Mouse (Mus musculus) gastrocnemius, adult 2 months (tissue): Measurements from ENCODE around the gene Prickle2. TPM values are rescaled to one million over a fixed set of nuclear protein-coding genes. Genes with fewer than 3 reads are reported as not detected.

Experiments used
- DNase-seq: peaks from one replicate; pipeline ENCODE4 v3.0.0; 2022
- H3K27ac ChIP-seq: fragments of 200-600 bp; 2 replicates; pipeline ENCODE4 v1.8.1; 2022; ENCODE audit warnings: mild to moderate bottlenecking
- H3K4me3 ChIP-seq: fragments of 200-600 bp; 2 replicates; pipeline ENCODE4 v1.8.1; 2022; ENCODE audit warnings: mild to moderate bottlenecking, moderate library complexity
- CTCF ChIP-seq: fragments of 200-600 bp; IDR thresholded peaks from 2 replicates; pipeline ENCODE4 v1.8.1; 2022; ENCODE audit warnings: antibody characterized with exemption, mild to moderate bottlenecking, moderate library complexity
- intact Hi-C: fragments of 180-260 bp; cut with DNase I; formaldehyde crosslinking; loops from one replicate; pipeline ENCODE4 v1.15.1; 2025
- total RNA-seq, 2 experiments: library from RNA; stranded (reverse); gene quantifications; 2 replicates each; pipeline ENCODE4 v1.2.3; 2021

Prickle2 gene
- total RNA-seq, 2 experiments from 2014 or later: 1.2 to 2.3 TPM

GRCm38 (mm10) chr6:92649063-92649462 lies 56.9 kb downstream of the Prickle2 start:
- H3K4me3 ChIP-seq: no peak overlapping the region
- no peak overlapping the region for H3K27ac ChIP-seq
- no peak for DNase-seq
- no peak for TF ChIP-seq CTCF
- intact Hi-C loops: no loop called here

DNA sequence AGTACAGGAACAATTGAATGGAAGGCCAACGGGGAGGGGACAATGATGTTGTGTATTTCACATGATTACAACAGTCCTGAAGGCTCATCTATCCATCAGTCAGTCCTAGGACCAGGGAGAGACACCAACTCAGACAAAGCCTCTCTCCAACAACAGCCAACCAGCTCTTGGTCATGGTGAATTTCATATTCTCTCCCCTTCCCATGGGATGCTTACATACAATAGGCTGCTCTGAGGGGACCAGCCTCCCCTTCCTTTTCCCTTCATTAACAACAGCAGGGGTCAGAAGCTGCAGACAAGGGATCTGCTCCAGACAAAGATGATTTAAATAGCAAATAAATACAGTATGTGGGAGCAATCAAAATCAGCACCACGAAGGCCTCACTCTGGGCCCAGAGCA lies 57.4 kb downstream of the Prickle2 start:
- intact Hi-C loops: no loop called here
- H3K4me3 ChIP-seq: no peak overlapping the region
- TF ChIP-seq CTCF: no peak
- no peak for DNase-seq
- no peak overlapping the region for H3K27ac ChIP-seq

DNA sequence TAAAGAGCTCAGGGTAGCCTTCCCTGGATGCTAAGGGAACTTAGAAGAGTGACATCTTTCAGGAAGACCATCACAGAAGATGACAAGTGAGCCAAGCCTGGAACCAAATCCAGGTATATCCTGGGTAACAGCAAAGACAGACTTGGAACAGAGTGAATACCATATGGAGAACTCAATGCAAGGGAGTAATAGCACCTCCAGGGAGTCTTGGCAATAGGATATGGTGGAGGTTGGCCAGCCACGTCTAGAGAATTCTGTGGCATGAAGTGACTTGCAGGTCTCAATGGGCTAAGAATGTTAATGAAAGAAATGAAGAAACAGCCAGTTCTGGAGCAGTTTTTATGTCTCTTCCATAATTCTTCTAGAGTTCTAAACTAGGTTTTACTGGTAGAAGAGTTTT lies 63.0 kb downstream of the Prickle2 start:
- no peak for TF ChIP-seq CTCF
- intact Hi-C loops: no loop called here
- Histone ChIP-seq H3K4me3 (no peak overlapping the region), H3K27ac (no peak overlapping the region)
- DNase-seq: no peak

- TF ChIP-seq CTCF: no peak
- H3K4me3 ChIP-seq: no peak overlapping the region
- intact Hi-C loops: no loop called here
- DNase-seq: no peak
- no peak overlapping the region for H3K27ac ChIP-seq
These were observed 64.0 kb downstream of the Prickle2 start for GRCm38 (mm10) chr6:92641956-92642355.

- H3K4me3 ChIP-seq: no peak overlapping the region
- no peak overlapping the region for H3K27ac ChIP-seq
- no peak for DNase-seq
- intact Hi-C loops: no loop called here
- TF ChIP-seq CTCF: no peak
These were observed 65.1 kb downstream of the Prickle2 start for GRCm38 (mm10) chr6:92640896-92641295.

DNA sequence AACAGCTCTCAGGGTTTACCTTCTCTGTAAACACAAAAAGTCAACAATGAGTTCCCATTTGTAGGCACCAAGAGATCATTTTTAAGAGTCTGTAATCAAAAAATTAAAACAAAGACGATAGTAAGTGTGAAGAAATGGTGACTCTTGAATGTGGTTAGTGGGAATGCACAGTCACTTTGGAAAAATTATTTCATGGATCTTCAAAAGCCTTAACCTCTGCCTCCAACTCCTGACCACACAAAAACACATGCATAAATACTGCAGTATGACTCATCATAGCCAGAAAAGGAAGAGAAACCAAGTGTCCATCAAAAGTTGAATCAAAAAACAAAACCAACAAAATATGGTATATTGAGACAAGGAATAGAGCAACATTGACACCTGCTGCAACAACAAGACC lies 69.5 kb downstream of the Prickle2 start:
- intact Hi-C loops: no loop called here
- no peak overlapping the region for H3K27ac ChIP-seq
- TF ChIP-seq CTCF: no peak
- DNase-seq: no peak
- H3K4me3 ChIP-seq: no peak overlapping the region

- no peak for DNase-seq
- Histone ChIP-seq H3K4me3 (no peak overlapping the region), H3K27ac (no peak overlapping the region)
- intact Hi-C loops: no loop called here
- TF ChIP-seq CTCF: no peak
These were observed 71.0 kb downstream of the Prickle2 start for GRCm38 (mm10) chr6:92634876-92635468.

DNA sequence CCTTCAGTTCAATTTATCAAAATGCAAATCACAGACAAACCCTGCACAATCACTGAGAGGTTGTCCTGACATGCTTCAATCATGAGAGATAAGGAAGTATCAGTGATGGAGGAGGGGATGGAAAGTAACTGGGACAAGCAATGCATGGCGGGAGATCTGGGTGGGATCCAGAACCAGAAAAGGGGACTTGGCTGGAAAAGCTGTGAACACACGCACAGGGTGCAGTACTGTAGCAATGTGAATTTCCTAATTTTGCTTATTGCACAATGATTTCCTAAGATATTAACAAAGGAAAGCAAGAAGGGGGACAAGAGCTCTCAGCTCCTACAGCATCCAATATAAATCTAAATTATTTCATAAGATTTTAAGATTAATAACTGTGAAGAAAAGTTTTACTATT lies 75.0 kb downstream of the Prickle2 start:
- TF ChIP-seq CTCF: no peak
- intact Hi-C loops: no loop called here
- Histone ChIP-seq H3K27ac (no peak overlapping the region), H3K4me3 (no peak overlapping the region)
- DNase-seq: no peak

DNA sequence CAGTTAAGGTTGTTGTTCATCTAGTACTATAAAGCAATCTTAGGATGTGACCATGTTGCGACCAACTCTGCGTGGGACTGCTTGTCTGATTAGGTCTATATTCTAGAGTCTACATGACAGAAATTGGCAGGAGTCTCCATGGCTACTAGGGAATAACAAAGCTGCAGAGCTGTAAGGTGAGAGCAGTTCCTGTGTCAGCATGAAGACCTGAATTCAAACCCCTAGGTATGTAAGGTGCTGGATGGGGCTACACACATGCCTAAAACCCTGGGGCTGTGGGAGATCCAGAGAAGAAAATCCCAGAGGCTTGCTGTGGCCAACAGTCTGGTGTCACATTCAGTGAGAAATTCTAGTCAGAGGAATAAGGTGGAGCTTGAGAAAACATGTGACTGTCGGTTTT lies 78.2 kb downstream of the Prickle2 start:
- TF ChIP-seq CTCF: no peak
- Histone ChIP-seq H3K27ac (no peak overlapping the region), H3K4me3 (no peak overlapping the region)
- intact Hi-C loops: no loop called here
- DNase-seq: no peak

GRCm38 (mm10) chr6:92627048-92627617 lies 78.8 kb downstream of the Prickle2 start:
- TF ChIP-seq CTCF: no peak
- no peak overlapping the region for H3K27ac ChIP-seq
- H3K4me3 ChIP-seq: no peak overlapping the region
- intact Hi-C loops: no loop called here
- no peak for DNase-seq

- H3K27ac ChIP-seq: no peak overlapping the region
These were observed 80.0 kb downstream of the Prickle2 start for GRCm38 (mm10) chr6:92625923-92626322.

GRCm38 (mm10) chr6:92624306-92624705 lies 81.6 kb downstream of the Prickle2 start:
- intact Hi-C loops: no loop called here
- H3K27ac ChIP-seq: no peak overlapping the region

More at GRCm38 (mm10) chr6:92625923-92626322, 80.0 kb downstream of the Prickle2 start:
- no peak for TF ChIP-seq CTCF
- H3K4me3 ChIP-seq: no peak overlapping the region
- intact Hi-C loops: no loop called here
- DNase-seq: no peak

GRCm38 (mm10) chr6:92617183-92617582 lies 88.8 kb downstream of the Prickle2 start:
- no peak for DNase-seq
- no peak overlapping the region for H3K27ac ChIP-seq
- TF ChIP-seq CTCF: no peak
- intact Hi-C loops: no loop called here
- no peak overlapping the region for H3K4me3 ChIP-seq

More at GRCm38 (mm10) chr6:92624306-92624705, 81.6 kb downstream of the Prickle2 start:
- no peak for DNase-seq
- TF ChIP-seq CTCF: no peak
- no peak overlapping the region for H3K4me3 ChIP-seq

GRCm38 (mm10) chr6:92614771-92615170 lies 91.2 kb downstream of the Prickle2 start:
- no peak overlapping the region for H3K4me3 ChIP-seq
- H3K27ac ChIP-seq: no peak overlapping the region
- no peak for DNase-seq
- intact Hi-C loops: no loop called here
- TF ChIP-seq CTCF: no peak
